Mouse (Mus musculus) neural tube, embryonic 14.5 days (tissue): ENCODE results near the gene Klf8. TPM values are rescaled to one million over a fixed set of nuclear protein-coding genes. Genes with fewer than 3 reads are reported as not detected.
A peak's percentile ranks its signal among the peaks of the same experiment; 100 is the strongest.
"Not testable (repeated sequence)": the region's sequence is repeated elsewhere in the genome, so short reads cannot be mapped to it uniquely, and the experiment has no call there.

ENCODE experiments used
- ATAC-seq: fragments of 200-750 bp; cut with Nextera tagmentation; 2 replicates; pipeline ENCODE4 v1.8.0; 2017; ENCODE audit warnings: low read depth, mild to moderate bottlenecking, moderate TSS enrichment, moderate library complexity
- H3K27ac ChIP-seq: fragments of 300-500 bp; sonication (generic); 2 replicates; pipeline ENCODE4 v1.5.1; 2014; ENCODE audit warnings: low read depth, mild to moderate bottlenecking, control low read depth, low read length, moderate library complexity, mixed read lengths
- H3K27me3 ChIP-seq: fragments of 300-500 bp; sonication (generic); 2 replicates; pipeline ENCODE4 v1.6.1; 2014; ENCODE audit warnings: low read length; ENCODE audit not compliant: control insufficient read depth, insufficient read depth
- H3K36me3 ChIP-seq: fragments of 300-500 bp; sonication (generic); 2 replicates; pipeline ENCODE4 v1.6.1; 2014; ENCODE audit warnings: low read length, mixed read lengths; ENCODE audit not compliant: control insufficient read depth, insufficient read depth
- H3K4me1 ChIP-seq: fragments of 300-500 bp; sonication (generic); 2 replicates; pipeline ENCODE4 v1.6.1; 2014; ENCODE audit warnings: low read length; ENCODE audit not compliant: control insufficient read depth, insufficient read depth
- H3K4me2 ChIP-seq: fragments of 300-500 bp; sonication (generic); 2 replicates; pipeline ENCODE4 v1.6.1; 2014; ENCODE audit warnings: mild to moderate bottlenecking, low read depth, low read length, control low read depth
- H3K4me3 ChIP-seq: fragments of 300-500 bp; sonication (generic); 2 replicates; pipeline ENCODE4 v1.5.1; 2014; ENCODE audit warnings: low read depth, low read length, control low read depth, mixed read lengths
- H3K9ac ChIP-seq: fragments of 300-500 bp; sonication (generic); replicated peaks from 2 replicates; pipeline ENCODE4 v1.6.1; 2014; ENCODE audit warnings: low read depth, mild to moderate bottlenecking, control low read depth, low read length, mixed read lengths
- H3K9me3 ChIP-seq: fragments of 300-500 bp; sonication (generic); 2 replicates; pipeline ENCODE4 v1.6.1; 2016; ENCODE audit warnings: low read length; ENCODE audit not compliant: control insufficient read depth
- WGBS: fragments of 180-500 bp; shearing (Covaris S2); extraction: QIAGEN DNeasy Blood & Tissue Kit; methylation state at CpG from one replicate; pipeline ENCODE4 v1.1.7; 2014; 5-methylcytosine and 5-hydroxymethylcytosine counted together
- polyA plus RNA-seq: library from polyadenylated mRNA; unstranded; fragments of >200 nt; fragmentation: Nextera tagmentation; extraction: Ambion mirVana; gene quantifications from 2 replicates; pipeline ENCODE4 v1.2.1, GENCODE M21; 2014

The Klf8 gene
- polyA plus RNA-seq, result 4.2 and 5.6 TPM in 2 replicates

DNA sequence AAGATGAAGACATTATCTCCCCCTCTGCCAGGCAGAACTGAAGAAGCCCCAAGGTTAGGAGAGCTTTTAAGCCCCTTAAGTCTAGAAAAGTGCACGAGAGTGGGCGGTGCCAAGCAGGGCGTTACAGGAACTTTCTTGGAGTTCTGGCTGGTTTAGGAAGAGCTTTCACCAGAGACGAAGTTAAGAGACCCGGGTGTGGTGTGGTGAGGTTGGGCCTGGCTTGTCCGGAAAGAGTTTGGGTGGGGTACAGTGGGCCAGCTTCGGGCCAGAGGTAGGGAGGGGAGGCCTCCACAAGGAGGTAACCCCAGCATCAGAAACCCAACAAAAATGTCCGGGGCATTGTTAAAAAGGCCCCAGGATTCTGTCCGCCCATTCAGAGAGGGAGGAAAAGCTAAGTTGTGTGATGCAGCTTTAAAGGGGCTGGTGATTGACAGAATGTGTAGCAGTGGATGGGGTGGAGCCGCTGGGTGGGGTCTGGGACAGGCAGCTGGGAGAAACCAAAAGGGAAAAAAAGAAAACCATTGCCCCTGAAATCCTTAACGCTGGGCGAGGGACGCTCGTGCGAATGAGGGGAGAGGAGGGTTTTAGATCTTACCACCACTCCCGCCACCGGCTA lies at the start of gene Klf8:
Gene Klf8, plus strand, starts transcription at position 163 of the 616 bp plus-strand sequence.
- Histone ChIP-seq H3K27me3 (no peaks in the 10 kb centered on the region), H3K9me3 (no peaks in the 10 kb centered on the region), H3K4me2 (peak within 1 kb of the TSS; percentile 49), H3K36me3 (no peaks in the 10 kb centered on the region), H3K4me3 (peak within 1 kb of the TSS; percentile 50), H3K4me1 (no peaks in the 10 kb centered on the region), H3K27ac (peak within 1 kb of the TSS; percentile 55), H3K9ac (peak within 1 kb of the TSS; percentile 57)
- 18% methylated on average over 17 of the region's 17 CpGs for WGBS
- peak; percentile 77 for ATAC-seq

DNA sequence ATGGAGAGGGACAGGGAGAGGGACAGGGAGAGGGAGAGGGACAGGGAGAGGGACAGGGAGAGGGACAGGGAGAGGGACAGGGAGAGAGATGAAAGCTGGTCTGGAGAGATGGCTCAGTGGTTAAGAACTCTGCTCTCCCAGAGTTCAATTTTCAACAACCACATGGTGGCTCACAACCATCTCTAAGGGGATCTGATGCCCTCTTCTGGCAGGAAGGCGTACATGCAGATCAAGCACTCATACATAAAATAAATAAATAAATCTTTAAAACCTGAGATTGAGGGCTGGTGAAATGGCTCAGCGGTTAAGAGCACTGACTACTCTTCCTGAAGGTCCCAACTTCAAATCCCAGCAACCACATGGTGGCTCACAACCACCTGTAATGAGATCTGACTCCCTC lies 38.1 kb upstream of the Klf8 start:
- H3K36me3 ChIP-seq, H3K9ac ChIP-seq, ATAC-seq, H3K9me3 ChIP-seq, H3K27me3 ChIP-seq, H3K4me1 ChIP-seq, H3K27ac ChIP-seq, H3K4me2 ChIP-seq, H3K4me3 ChIP-seq: not testable (repeated sequence)
- WGBS, result 61% methylated on average over 2 of the region's 2 CpGs

DNA sequence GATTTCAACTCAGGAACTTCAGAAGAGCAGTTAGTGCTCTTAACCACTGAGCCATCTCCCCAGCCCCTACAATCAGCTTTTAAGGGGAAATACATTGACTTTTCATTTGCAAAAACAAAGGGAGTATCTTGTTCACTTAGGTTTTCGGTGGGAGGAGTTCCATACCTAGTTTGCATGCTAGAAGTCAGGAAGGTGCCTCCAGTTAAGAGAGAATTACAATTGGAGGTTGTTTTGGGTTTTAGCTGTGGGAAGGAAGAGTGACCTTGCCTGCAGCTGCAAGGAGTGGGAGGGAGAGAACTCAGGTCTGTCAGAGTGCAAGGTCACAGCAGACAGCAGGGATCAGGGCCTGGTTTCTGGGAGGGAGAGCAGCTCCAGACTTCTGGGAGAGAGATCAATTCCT lies 26.2 kb upstream of the Klf8 start:
- Histone ChIP-seq H3K4me2 (no peak overlapping the region), H3K4me1 (no peaks in the 10 kb centered on the region), H3K9me3 (no peaks in the 10 kb centered on the region), H3K27me3 (no peaks in the 10 kb centered on the region), H3K36me3 (no peaks in the 10 kb centered on the region), H3K27ac (no peak overlapping the region), H3K4me3 (no peak overlapping the region), H3K9ac (no peak overlapping the region)
- WGBS, result 60% methylated on average over 1 of the region's 1 CpGs
- ATAC-seq, result no peak

DNA sequence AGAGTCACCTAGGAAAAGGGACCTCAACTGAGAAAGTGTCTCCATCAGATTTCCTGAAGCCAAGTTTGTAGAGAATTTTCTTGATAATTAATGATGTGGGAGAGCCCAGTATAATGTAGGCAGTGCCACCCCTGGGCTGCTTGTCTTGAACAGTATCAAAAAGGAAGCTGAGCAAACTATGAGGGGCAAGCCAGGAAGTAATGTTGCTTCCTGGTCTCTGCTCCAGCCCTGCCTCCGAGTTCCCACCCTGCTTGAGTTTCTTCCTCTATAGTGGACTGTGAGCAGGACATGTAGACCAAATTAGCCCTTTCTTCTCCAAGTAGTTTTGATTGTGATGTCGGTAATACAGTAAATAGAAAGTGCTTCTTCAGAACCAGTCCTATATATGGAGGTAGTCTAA lies 6.0 kb upstream of the Klf8 start:
- WGBS, result 76% methylated on average over 2 of the region's 2 CpGs
- ATAC-seq, result no peak
- H3K4me3 ChIP-seq, result no peak overlapping the region
- H3K27me3 ChIP-seq, result no peaks in the 10 kb centered on the region
- no peak overlapping the region for H3K27ac ChIP-seq
- no peaks in the 10 kb centered on the region for H3K4me1 ChIP-seq
- no peak overlapping the region for H3K4me2 ChIP-seq
- H3K9me3 ChIP-seq, result no peaks in the 10 kb centered on the region
- no peaks in the 10 kb centered on the region for H3K36me3 ChIP-seq
- no peak overlapping the region for H3K9ac ChIP-seq

DNA sequence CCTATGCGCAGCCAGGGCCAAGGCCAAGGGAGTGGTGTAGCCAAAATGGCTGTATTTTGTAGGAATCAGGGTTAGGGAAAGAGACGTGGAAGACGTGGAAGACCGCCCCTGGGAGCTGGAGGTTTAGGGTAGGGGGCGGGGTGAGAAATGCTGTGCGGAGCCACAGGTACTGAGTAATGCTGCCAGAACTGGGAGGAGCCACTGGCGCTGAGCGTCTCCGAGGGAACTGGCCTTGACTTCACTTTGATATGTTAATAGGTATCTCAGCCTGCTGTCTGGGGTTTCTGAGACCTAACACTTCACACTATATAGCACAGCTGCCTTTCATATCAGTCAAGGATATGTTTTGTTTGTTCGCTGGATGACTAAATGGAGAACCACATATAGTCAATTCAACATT lies 4.0 kb upstream of the Klf8 start:
- H3K27ac ChIP-seq, result no peak overlapping the region
- ATAC-seq, result no peak
- no peak overlapping the region for H3K4me2 ChIP-seq
- H3K4me1 ChIP-seq, result no peaks in the 10 kb centered on the region
- no peaks in the 10 kb centered on the region for H3K36me3 ChIP-seq
- H3K9ac ChIP-seq, result no peak overlapping the region
- no peaks in the 10 kb centered on the region for H3K27me3 ChIP-seq
- WGBS, result 18% methylated on average over 9 of the region's 10 CpGs
- no peaks in the 10 kb centered on the region for H3K9me3 ChIP-seq
- H3K4me3 ChIP-seq, result no peak overlapping the region

DNA sequence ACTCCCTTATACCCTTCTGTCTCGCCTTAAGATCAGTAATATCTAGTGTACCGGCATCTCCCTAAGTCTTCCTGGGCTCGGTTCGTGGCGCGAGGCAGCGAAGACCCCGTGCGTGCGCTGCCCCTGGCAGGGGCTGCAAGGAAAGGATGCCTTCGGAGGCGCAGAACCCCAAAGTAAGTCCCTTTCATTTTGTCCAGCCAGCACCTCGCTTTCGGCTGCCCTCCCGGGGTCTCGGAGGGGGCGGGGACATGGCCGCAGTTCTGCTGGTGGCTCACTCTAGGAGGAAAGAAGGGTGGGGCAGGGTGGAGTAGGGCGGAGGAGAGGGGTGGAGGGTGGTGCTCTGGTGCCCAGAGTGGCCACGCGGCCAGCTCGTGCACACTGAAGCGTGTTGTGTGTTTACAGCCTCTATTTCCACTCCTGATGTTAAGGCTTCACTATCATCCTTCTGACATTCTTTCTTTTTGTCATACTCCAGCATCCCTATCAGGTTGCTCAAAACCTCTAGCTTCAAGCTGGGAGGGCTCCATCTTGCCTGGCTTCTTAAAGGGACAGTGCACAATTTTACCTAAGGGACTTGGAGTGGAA lies 746 bp downstream of the Klf8 start:
- no peaks in the 10 kb centered on the region for H3K36me3 ChIP-seq
- H3K4me3 ChIP-seq, result peak overlapping the region; percentile 50
- peak overlapping the region; percentile 57 for H3K9ac ChIP-seq
- ATAC-seq, result peak; percentile 96
- no peaks in the 10 kb centered on the region for H3K9me3 ChIP-seq
- H3K4me2 ChIP-seq, result peak overlapping the region; percentile 49
- no peaks in the 10 kb centered on the region for H3K27me3 ChIP-seq
- 16% methylated on average over 18 of the region's 23 CpGs for WGBS
- no peaks in the 10 kb centered on the region for H3K4me1 ChIP-seq
- peak overlapping the region; percentile 55 for H3K27ac ChIP-seq

DNA sequence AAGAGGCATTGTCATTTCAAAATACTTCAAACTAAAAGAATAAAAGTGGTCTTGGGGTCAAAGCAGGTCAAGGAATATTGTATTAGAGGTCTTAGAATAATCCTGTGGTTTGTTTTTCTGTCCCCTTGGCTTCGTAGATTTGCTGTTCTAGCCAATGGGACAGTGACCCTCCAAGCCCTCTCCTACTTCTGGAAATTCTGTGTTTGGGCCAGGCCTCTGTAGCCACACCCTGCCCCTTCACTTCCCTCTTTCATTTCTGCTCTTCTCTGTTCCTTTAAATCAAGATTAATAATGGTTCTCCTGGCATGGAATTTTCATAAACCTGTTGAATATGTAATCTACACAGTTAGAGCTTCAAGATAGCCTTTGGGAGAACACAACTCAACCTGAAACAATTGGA lies 17.0 kb downstream of the Klf8 start:
- 79% methylated on average over 1 of the region's 1 CpGs for WGBS
- no peaks in the 10 kb centered on the region for H3K36me3 ChIP-seq
- ATAC-seq, result no peak
- H3K4me2 ChIP-seq, result no peak overlapping the region
- no peaks in the 10 kb centered on the region for H3K4me1 ChIP-seq
- no peaks in the 10 kb centered on the region for H3K9me3 ChIP-seq
- no peak overlapping the region for H3K27ac ChIP-seq
- no peak overlapping the region for H3K4me3 ChIP-seq
- H3K27me3 ChIP-seq, result no peaks in the 10 kb centered on the region
- no peak overlapping the region for H3K9ac ChIP-seq

DNA sequence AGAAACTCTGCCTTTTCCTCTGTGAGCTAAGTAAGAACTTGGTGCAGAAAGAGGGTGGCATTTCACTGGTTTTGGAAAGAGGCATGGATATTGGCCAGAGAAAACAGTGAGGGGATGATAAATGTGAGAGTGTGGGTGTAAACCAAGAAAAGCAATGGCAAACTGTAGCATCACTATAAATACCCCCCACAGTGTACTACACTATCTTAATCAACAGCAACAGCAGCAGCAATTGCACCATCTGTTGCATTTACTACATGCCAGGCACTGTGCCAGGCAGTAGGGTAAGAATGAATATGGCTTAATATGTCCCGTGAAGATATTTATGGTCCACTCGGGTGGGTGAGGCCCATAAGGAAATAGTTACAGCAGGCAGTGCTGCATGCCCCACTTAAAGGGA lies 18.2 kb downstream of the Klf8 start:
- Histone ChIP-seq H3K27ac (no peak overlapping the region), H3K4me2 (no peak overlapping the region), H3K4me1 (no peaks in the 10 kb centered on the region), H3K27me3 (no peaks in the 10 kb centered on the region), H3K9ac (no peak overlapping the region), H3K36me3 (no peaks in the 10 kb centered on the region), H3K9me3 (no peaks in the 10 kb centered on the region), H3K4me3 (no peak overlapping the region)
- 55% methylated on average over 2 of the region's 2 CpGs for WGBS
- ATAC-seq, result no peak; the same call in 1 of the 2 replicates

DNA sequence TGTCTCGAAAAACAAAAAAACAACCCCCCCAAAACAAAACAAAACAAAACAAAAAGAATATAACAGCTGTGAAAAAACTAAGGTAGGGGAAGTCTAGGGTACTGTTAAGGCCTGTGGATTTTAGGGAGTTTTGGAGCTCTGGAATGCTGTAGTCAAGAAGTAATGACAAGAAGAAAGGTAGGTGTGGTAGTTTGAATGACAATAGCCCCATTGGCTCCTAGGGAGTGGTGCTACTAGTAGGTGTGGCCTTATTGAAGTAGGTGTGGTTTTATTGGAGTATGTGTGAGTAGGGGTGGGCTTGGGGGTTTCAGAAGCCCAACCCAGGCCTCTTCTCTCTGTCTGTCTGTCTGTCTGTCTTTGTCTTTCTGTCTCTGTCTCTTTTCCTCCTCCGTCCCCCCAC lies 44.9 kb downstream of the Klf8 start:
- Histone ChIP-seq H3K36me3 (no peaks in the 10 kb centered on the region), H3K4me3 (no peak overlapping the region), H3K4me1 (no peaks in the 10 kb centered on the region), H3K27me3 (no peaks in the 10 kb centered on the region), H3K27ac (no peak overlapping the region), H3K4me2 (no peak overlapping the region), H3K9me3 (no peaks in the 10 kb centered on the region), H3K9ac (no peak overlapping the region)
- 88% methylated on average over 2 of the region's 2 CpGs for WGBS
- ATAC-seq, result no peak
